Mouse (Mus musculus): ENCODE data around the gene Rbpj.
A peak's percentile ranks its signal among the peaks of the same experiment; 100 is the strongest.

Gene Rbpj

DNA sequence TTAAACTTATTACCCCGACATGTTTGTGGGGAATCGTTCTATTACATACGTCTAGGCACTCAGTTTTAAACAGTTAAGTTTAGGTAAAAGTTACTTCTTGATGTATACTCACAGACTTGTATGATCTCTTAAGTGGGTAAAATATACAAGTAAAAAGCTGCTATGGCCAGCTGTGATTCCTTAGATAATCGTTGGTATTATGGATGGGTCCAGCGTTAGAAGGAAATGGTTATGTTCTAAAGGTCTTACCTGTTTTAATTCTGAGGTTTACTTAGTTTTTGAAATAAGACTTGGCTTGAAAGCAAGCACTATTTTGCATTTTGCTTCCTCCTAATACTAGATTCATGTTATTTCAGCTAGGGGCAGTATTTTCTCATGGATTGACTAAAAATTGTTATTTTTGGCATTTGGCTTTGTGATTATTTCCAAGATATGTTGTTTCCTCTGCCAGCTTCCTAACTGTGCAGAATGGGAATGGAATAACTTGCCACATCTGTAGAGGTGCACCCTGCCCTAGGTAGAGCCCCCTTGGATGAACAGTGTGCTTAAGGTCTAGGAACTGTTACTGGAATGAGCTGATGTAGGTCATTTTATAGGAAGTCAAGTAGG is 127.2 kb downstream of the Rbpj start:
- no peak for DNase-seq (ENCODE audit: low spot score)

DNA sequence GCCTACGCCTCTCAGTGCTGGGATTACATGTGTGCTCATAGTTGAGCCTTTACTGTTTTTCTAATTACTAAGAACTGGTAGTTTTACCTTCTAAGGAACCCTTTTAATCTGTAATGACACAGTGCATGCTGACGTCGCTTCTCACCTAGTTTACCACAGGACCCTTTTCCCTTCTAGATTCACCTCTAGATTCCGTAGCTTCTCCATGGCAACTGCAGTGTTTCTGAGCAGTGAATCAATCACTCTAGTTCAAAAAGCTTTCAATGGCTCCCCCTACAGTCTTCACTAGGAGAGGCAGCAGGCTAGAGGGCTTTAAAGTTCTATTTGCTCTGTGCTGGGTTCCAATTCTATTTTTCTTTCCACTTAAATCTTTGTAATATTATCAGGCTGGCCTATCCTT is 128.3 kb downstream of the Rbpj start:
- no peak for DNase-seq (ENCODE audit: low spot score)

DNA sequence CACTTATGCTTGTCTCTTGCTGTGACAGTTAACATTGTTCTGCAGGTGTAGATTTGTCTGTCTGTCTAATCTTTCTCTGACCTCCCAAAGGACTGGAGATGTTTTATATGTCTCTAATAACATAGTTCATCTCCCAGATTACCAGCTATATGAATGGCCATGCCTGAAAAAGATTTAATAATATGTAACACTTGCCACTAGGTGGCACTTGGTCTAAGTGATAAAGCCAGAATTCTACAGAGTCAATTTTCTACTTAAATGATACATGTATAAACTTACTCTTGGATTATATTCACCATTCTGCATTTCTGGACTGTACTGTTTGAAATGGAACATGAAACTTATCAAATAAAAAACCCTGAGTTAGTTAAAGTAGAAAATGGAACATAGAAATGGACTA is 132.6 kb downstream of the Rbpj start:
- no peak for DNase-seq (ENCODE audit: low spot score)

DNA sequence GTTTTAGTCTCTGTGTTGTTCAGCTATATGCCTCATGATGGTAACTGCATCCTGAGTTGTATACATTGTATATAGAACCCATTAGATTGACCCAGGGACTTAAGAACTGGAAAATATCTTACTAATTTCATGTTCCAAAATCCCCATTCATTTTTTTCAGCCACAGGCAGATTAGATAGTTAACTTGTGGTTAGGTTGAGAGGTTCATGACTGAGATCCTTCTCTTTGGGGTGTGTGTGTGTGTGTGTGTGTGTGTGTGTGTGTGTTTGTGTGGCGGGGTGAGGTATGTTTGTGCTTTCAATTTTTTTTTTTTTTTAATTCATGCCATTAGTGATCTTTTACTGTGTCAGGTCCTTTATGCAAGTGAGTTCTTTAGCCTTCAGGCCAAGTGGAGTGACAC is 133.2 kb downstream of the Rbpj start:
- no peak for DNase-seq (ENCODE audit: low spot score)

DNA sequence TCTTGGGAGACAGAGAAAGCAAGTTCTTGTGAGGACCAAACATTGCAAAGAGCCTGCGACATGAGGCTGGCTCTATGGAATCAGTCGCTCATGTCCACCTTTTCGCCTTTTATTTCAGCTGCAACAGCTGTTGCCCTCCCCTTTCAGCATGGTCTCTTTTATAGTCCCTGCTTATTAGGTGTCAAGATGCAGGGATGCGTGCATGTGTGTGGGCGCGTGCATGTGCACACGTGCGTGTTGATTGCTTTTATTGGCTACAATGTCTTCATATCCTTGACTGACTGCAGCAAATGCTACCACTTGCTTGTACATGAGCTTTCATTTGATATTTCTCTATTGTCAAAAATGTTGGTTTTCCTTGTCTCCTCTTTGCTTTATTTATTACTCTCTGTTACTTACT is 136.2 kb downstream of the Rbpj start:
- DNase-seq (ENCODE audit: low spot score): no peak

DNA sequence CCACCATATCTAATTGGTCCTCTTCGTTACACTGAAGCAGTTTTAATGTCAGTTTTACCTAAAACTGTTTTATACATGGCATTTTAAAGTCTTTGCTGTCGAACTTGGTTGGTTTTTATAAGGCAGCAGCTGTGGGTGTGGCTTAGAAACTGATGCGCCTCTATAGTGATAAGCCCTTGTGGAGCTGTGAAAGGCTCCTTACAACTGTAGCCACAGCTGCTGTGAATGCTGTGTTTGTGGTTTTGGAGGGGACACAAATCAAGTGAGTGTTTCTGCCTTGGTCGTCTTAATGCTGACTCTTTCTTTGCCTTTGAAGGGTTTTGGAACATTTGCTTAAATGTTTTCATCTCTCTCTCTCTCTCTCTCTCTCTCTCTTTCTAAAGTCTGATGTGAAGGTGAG is 139.5 kb downstream of the Rbpj start:
- DNase-seq (ENCODE audit: low spot score): no peak

DNA sequence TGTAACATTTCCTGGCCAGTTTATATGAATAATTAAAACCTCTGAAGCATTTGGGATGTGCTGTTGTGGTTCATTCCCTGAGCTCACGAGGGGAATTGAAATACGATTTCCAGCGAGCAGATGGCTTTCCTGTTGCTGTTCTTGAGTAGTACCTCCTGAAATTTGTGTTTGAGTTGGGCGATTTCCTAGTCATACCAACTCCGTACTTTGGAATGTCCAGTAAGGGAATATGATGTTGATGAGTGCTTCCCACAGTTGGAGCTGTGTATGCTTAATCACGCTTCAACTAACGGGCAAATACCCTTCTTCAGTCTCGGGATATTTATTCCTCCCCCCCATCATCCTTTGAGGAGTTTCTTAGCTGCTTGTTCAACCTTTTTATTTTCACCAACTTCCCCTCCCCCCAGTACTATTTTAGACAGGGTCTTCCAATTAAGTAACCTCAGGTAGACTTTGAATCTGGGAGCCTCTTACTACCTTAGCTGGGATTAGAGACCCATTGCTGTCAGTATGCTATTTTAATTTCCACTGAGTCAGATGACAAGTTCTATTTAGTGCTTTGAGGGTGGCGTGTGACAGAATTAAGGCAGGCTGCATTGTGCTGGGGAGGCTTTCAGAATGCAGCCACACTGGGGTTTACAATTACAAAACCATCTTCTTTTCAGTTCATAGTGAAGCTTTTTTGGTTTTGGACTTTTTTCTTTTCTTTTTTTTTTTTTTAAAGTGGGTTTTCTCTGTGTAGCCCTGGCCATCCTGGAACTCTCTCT is 141.5 kb downstream of the Rbpj start:
- DNase-seq (ENCODE audit: low spot score): no peak

DNA sequence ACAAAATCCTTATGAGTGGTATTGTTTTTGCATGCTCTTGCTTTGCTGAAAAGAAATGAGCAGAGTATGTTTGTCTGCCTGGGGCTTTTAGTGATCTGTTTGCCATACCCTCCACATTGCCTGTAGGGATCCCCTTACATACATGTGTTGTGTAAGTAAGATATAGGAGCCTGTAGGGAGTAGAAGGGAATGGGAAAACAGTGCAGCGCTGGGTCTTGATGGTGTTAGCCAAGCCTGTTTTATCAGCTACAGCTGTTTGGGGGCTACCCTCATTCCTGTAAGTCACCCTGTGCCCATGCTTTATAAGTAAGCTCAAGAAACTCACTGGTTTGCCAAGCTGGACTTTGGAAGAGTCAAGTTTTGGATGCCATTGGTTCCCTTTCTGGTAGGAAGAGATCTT is 152.9 kb downstream of the Rbpj start:
- no peak for DNase-seq (ENCODE audit: low spot score)

DNA sequence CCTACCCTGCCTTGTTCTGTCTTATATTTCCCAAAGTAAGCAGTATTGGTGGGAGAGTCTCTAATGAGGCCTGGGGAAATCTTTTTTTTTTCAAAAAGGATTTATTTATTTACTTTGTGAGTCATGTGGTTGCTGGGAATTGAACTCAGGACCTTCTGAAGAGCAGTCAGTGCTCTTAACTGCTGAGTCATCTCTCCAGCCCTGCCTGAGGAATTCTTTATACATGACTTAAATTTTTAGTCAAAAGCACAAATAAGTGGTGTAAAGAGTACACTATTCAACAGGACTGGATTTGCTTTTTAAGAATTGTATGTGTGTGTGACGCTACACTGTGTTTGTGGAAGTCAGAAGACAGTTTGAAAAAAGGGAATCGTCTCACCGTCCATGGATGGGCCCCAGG is 166.1 kb downstream of the Rbpj start:
- no peak for DNase-seq (ENCODE audit: low spot score)

DNA sequence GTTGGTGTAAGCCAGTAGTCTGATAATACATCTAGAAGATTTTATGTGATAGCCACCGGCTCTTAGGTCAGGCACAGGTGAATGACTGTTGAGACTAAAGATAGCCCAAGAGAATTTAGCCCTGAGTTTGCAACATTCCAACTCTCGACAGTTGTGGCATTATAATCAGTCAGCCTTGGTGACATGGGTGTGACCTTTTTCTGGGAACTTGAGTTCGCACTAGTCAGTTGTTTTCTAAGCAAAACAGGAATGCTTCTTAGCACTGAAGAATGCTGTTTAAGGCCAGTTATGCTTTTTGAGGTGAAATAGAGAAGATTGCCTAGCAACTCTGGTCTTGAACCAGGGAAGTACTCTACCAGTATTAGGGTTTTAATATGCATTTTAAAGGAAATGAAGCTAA is 170.8 kb downstream of the Rbpj start:
- DNase-seq (ENCODE audit: low spot score): no peak

DNA sequence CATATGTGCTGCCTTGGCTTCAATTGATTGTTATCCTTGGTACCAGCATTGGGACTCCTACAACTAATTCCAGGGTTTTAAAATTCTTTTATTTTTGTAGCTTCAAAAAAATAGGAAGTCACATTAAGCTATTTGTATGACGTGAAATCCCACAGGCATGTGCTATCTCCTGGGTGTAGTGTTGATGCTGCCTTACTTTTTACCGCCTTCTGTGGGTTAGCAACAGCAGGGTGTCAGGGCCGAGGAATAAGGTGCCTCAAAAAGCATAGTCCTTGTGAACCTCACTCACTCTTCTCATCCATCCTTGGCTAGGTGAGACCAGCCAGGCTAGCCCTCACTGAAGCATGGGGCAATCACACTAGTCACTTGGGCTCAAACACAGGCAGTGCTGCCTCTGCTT is 171.3 kb downstream of the Rbpj start:
- no peak for DNase-seq (ENCODE audit: low spot score)

DNA sequence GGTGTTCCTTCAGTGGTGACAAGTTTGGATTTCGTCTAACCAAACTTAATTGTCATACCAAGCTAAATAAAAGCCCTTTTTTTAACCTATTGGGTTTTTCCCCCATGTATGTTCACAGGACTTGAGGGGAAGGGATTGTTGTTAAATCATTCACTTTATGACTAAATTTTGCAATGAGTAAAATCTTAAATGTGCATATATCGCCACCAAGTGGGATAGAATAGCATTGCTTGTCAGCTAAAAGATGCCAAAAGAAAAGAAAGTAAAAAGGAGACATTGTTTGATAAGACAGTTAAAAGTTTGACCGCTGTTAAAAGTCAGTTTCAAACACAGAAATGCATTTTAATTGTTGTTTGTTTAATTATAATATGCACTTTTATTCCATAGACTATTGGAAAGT is 172.7 kb downstream of the Rbpj start:
- no peak for DNase-seq (ENCODE audit: low spot score)

DNA sequence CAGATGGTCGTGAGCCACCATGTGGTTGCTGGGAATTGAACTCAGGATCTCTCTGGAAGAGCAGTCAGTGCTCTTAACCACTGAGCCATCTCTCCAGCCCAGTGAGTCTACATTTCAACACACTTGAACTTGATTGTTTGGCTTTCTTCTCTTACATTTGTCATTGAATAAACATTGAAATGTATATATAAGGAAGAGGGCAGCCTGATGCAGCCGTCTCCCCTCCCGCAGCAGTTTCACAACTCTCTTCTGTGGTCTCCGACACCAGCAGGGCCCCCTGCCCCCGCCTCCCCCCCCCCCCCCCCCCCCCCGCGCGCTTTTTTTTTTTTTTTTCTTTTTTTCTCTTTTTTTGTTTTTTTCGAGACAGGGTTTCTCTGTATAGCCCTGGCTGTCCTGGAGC is 180.7 kb downstream of the Rbpj start:
- no peak for DNase-seq (ENCODE audit: low spot score)

DNA sequence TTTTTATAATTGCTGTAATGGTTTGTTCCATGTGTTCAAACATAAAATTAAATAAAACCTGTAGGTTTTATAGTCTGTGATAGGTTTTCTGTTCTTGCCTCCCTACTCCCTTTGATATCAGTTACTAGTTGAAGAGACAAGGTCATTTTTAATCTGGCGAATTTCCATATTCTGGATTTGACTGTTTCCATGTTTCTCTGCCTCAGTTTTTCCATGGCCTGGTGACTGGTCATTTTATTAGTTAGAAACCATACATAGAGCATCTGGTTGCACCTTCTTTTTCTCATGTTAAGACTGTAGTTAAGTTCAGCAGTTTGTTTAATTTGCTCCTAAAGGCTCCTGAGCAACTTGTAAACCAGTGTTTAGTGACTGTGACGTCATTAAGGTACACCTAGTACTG is 181.4 kb downstream of the Rbpj start:
- DNase-seq (ENCODE audit: low spot score): no peak

DNA sequence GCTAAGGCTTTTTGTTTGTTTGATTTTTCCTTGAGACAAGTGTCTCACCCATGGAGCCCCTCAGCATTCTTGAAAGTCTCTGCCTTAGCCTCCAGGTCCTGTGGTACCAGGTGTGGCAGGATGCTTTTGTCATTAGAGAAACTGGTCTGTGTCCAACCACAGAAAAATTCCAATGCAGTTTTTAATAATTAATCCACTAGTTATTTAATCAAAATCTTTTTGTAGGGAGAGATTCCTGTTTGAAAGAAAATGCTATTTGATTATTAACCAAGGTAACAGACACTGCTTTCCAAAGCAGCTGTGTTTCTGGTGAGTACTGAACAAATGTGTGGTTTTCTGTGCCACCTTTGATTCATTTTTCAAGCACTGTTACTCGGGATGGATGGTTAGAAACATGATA is 190.6 kb downstream of the Rbpj start:
- DNase-seq (ENCODE audit: low spot score): no peak

DNA sequence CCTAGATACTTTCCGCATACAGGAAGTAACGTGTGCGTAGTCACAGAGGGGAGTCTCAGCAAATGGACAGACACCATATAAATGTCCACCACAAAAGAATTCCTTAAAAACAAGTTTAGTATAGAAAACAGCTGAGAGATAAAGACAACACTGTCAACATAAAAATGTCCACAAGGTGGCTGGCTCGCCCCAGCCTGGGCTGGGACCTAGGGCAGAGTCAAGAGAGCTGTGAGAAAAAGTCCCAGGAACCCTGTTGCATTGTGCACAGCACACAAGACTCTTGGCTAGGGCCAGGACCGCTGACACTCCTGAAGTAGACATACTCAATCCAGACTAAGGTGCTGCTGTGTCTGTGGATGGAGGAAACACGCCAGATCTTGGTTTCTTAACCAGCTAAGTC is 192.0 kb downstream of the Rbpj start:
- no peak for DNase-seq (ENCODE audit: low spot score)

DNA sequence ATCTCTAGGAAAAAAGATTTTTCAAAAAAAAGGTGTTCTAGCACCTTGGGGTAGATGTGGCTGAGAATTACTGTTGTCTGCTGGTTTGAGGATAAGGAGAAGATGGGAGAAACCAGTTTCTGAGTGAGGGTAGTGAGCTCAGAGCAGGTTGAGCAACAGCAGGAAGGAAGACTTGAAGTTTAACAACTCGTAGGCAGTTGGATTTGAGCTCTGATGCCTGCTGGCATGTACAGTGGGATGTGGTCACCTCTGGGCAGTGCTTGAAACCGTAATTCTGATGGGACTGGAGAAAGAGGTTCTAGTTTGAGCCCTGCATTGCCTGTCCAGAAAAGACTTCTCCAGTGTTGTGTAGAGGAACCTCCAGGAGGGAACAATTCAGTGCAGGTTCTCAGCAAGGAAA is 195.6 kb downstream of the Rbpj start:
- no peak for DNase-seq (ENCODE audit: low spot score)

DNA sequence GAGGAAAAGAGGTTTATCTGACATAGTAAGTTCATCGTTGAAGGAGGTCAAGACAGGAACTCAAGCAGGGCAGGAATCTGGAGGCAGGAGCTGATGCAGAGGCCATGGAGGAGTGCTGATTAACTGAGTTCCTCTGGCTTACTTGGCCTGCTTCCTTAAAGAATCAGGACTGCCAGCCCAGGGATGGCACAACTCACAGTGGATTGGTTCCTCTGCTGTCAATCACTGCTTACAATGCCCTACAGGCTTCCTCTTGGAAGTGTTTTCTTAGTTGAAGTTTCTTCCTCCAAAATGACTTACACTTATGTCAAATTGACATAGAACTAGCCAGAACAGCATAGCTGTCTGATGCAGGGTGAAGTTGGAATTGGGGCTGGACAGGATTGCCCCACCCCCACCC is 196.5 kb downstream of the Rbpj start:
- no peak for DNase-seq (ENCODE audit: low spot score)

DNA sequence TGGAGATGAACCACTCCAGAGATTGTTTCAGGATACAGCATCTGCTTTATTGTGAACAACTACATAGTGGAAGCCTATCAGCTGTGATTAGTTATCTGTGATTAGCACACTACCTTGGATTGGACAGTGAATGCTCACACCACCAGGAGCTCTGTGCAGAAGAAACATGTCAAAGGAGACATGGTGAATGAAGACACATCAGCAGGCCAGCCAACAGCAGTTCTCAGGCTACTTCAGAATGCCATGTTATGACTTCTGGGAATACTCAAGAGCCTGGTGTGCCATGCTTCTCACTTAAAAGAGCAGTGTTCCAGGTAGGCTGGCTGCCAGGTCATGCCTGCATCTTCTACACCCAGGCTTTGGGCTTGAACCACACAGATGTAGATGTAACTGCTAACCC is 197.7 kb downstream of the Rbpj start:
- DNase-seq (ENCODE audit: low spot score): no peak

DNA sequence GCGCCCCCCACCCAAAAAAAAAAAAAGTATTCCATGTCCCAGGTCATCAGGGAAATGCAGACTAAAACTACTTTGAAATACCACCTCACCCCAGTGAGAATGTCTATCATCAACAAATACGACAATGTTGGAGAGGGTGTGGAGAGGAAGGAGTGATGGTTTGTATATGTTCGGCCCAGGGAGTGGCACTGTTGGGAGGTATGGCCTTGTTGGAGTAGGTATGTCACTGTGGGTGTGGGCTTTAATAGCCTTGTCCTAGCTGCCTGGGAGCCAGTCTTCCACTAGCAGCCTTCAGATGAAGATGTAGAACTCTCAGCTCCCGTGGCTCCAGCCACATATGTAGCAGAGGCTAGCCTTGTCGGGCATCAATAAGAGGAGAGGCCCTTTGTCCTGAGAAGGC is 202.1 kb downstream of the Rbpj start:
- DNase-seq (ENCODE audit: low spot score): no peak

DNA sequence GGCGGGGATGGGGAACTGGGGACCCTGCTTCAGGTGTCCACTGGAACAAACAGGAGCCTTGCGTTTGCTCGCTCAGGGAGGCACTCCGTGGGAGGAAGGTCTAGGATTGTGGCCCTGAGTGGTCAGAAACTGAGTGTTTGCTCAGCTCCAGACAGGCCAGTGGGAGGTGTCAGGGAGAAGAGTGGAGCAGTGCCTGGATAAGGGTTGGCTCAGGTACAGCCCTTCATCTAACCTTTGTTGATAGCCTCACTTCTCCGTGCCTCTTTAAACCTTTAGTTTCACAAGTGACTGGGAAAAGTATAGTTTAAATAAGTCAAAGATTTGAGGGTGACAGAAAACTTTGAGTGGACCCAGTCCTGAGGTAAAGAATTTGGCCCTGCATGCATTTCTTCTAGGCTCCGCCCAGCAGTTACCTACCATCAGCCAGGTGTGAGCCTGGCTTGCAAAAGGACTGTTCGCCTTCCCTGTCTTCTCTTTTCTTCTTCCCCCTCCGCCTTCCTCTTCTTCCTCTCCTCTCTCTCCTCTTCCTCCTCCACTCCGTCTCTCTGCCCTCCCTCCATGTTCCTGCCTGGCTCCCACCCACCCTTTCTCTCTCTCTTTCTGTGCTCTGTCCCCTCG is 204.5 kb downstream of the Rbpj start:
- DNase-seq (ENCODE audit: low spot score): no peak

DNA sequence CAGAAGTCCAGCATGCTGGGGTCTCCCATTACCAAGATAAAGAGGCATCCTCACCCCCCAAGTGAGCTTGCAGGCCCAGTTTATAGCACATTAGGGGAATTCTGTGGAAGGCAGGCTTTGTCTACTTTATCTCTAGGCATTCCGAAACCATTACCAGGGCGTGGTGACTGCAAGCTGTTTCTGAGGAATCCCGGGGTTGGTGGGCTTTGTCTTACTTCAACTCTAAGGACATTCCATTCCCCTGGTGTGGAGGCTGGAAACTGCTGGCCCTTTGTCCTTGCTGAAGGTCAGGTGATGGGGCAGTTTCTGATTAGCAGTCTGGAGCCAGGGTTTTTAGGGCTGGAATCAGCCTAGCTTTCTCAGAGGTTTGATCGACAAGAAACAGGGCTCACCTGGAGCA is 205.6 kb downstream of the Rbpj start:
- no peak for DNase-seq (ENCODE audit: low spot score)

DNA sequence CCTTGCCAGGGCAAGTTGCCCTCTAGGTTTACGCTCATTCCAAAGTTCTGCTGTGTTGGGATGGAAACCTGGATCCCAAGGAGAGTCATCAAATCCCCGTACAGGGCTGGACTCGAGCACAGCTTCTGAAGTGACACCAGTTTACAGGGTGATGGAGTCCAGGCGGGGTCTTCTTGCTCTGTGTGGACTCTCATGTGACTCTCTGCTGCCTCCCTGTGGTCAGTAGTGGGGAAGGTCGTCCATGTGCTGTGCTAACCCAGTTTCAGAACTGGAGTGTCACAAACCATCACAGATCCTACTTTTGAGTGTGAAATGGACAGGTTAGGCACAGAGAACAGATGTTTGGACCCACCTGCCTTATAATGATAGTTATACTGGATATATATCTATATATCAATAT is 206.4 kb downstream of the Rbpj start:
- peak; percentile 32 for DNase-seq (ENCODE audit: low spot score)
